Comparison of ENCODE assay signal across 31 mouse cellular contexts in genomic region chr17:29206052-29206451, GRCm38 (mm10). TPM values are rescaled to one million over a fixed set of nuclear protein-coding genes. Genes with fewer than 3 reads are reported as not detected.
DNase-seq lines count a peak whose midpoint lies in the region; ATAC-seq and TF ChIP-seq lines count a peak whose summit lies in the region.
"Had no signal": no experiment of that assay in that cellular context is flagged by ENCODE, and none has a peak within 500 bp of the region (broad histone marks: within the 10 kb centered on the region; RNA-seq: fewer than 3 reads in every experiment).

No protein-coding gene starts in this region.

- no peaks in the 10 kb centered on the region for H3K9me3 ChIP-seq in heart, embryonic 14.5 days (ENCODE audit: control insufficient read depth, low read length)
- no peaks in the 10 kb centered on the region for H3K9me3 ChIP-seq in heart, embryonic 15.5 days (replicated peaks)
- no peaks in the 10 kb centered on the region for H3K9me3 ChIP-seq in midbrain, embryonic 13.5 days
- H3K9me3 ChIP-seq: embryonic facial prominence, embryonic 10.5 days; embryonic facial prominence, embryonic 15.5 days; forebrain, embryonic 12.5 days; hindbrain, embryonic 15.5 days; limb, embryonic 12.5 days; liver, embryonic 15.5 days; neural tube, embryonic 12.5 days had no signal

- peak overlapping the region; percentile 45 to 57; a peak in 3 of 4 replicates for H3K27ac ChIP-seq in heart, embryonic 14.5 days (replicated peaks in 1 of 2; ENCODE audit: control insufficient read depth in 1 of 2, insufficient read depth in 1 of 2, low read depth in 2 of 2, low read length in 2 of 2)
- H3K27ac ChIP-seq in heart, embryonic 15.5 days, result peak overlapping the region; percentile 51
- H3K27ac ChIP-seq in olfactory bulb, adult 2 months (ENCODE audit: insufficient read depth, low read depth, low read length), result peak overlapping the region; percentile 86
- H3K27ac ChIP-seq in midbrain, embryonic 13.5 days, result no peak overlapping the region
- H3K27ac ChIP-seq: embryonic facial prominence, embryonic 10.5 days; embryonic facial prominence, embryonic 15.5 days; forebrain, embryonic 12.5 days; hindbrain, embryonic 15.5 days; limb, embryonic 12.5 days; liver, embryonic 15.5 days; neural tube, embryonic 12.5 days had no signal

- no peak overlapping the region for H3K4me3 ChIP-seq in heart, embryonic 14.5 days (ENCODE audit: control insufficient read depth in 1 of 2, insufficient read depth in 1 of 2, low read depth in 1 of 2, low read length in 2 of 2)
- no peak overlapping the region for H3K4me3 ChIP-seq in heart, embryonic 15.5 days
- H3K4me3 ChIP-seq in olfactory bulb, adult 2 months (ENCODE audit: insufficient read depth, low read depth, low read length), result no peak overlapping the region
- H3K4me3 ChIP-seq in midbrain, embryonic 13.5 days (replicated peaks), result no peak overlapping the region
- H3K4me3 ChIP-seq: embryonic facial prominence, embryonic 10.5 days; embryonic facial prominence, embryonic 15.5 days; forebrain, embryonic 12.5 days; hindbrain, embryonic 15.5 days; limb, embryonic 12.5 days; liver, embryonic 15.5 days; myocyte; neural tube, embryonic 12.5 days had no signal

- intact Hi-C loops in heart, postnatal 14 days (cut with DNase I), result no loop called here

- TF ChIP-seq CTCF in olfactory bulb, adult 2 months (IDR thresholded peaks at IDR 0.05; ENCODE audit: insufficient read depth, low read depth, low read length), result no peak

- H3K9ac ChIP-seq in heart, embryonic 14.5 days (ENCODE audit: low read length), result no peak overlapping the region
- no peak overlapping the region for H3K9ac ChIP-seq in heart, embryonic 15.5 days
- H3K9ac ChIP-seq in midbrain, embryonic 13.5 days (replicated peaks), result no peak overlapping the region
- H3K9ac ChIP-seq: embryonic facial prominence, embryonic 15.5 days; forebrain, embryonic 12.5 days; forebrain, postnatal 0 days; hindbrain, embryonic 15.5 days; limb, embryonic 12.5 days; liver, embryonic 15.5 days; lung, embryonic 14.5 days; neural tube, embryonic 12.5 days had no signal

- no peak for TF ChIP-seq POLR2A in olfactory bulb, adult 2 months (IDR thresholded peaks at IDR 0.05; ENCODE audit: insufficient read depth, low read depth, low read length)

- H3K4me2 ChIP-seq in heart, embryonic 14.5 days (ENCODE audit: low read length), result peak overlapping the region; percentile 25
- 0 out of 2 replicates have a peak overlapping the region, but pooled peaks have one; percentile 15 for H3K4me2 ChIP-seq in heart, embryonic 15.5 days
- H3K4me2 ChIP-seq in midbrain, embryonic 13.5 days (replicated peaks), result no peak overlapping the region
- H3K4me2 ChIP-seq: embryonic facial prominence, embryonic 15.5 days; forebrain, embryonic 12.5 days; hindbrain, embryonic 15.5 days; limb, embryonic 12.5 days; liver, embryonic 15.5 days; lung, embryonic 14.5 days; midbrain, embryonic 11.5 days; neural tube, embryonic 12.5 days had no signal

- peak; percentile 37; the same call in 1 of the 2 replicates for ATAC-seq in heart, embryonic 14.5 days (ENCODE audit: insufficient number of reproducible peaks, insufficient read depth, low FRiP score, low read depth)
- peak; percentile 64; the same call in 1 of the 2 replicates for ATAC-seq in heart, embryonic 15.5 days (replicated peaks; ENCODE audit: insufficient number of reproducible peaks, insufficient read depth, low FRiP score, low read depth)
- no peak for ATAC-seq in midbrain, embryonic 13.5 days
- ATAC-seq: activated CD4-positive, CD25-positive, alpha-beta regulatory T cell, adult 4 months; CD4-positive, CD25-positive, alpha-beta regulatory T cell, adult 4 months; forebrain, postnatal 0 days; inflammation-experienced regulatory T-cells, adult 6 months had no signal

- peak; percentile 3 for DNase-seq in heart, adult 8-10 months (ENCODE audit: low spot score)
- DNase-seq in heart, postnatal 14 days, result no peak
- no peak for DNase-seq in heart, adult 11 months
- DNase-seq in thymus, postnatal 36 days, result no peak
- DNase-seq: adrenal gland, adult 2 months; adrenal gland, postnatal 36 days; cerebellum, adult 2 months; cerebellum, postnatal 25 days; forebrain, postnatal 0 days; gastrocnemius, postnatal 10 days; kidney, adult 11 months; kidney, postnatal 14 days; lung, embryonic 14.5 days; lung, postnatal 14 days had no signal

- peaks cover 11 to 12% of the 10 kb centered on the region in 2 experiments for H3K4me1 ChIP-seq in heart, embryonic 14.5 days (ENCODE audit: control insufficient read depth in 2 of 2, insufficient read depth in 2 of 2, low read length in 2 of 2)
- H3K4me1 ChIP-seq in heart, embryonic 15.5 days (replicated peaks), result peaks cover 12% of the 10 kb centered on the region
- peaks cover 44% of the 10 kb centered on the region for H3K4me1 ChIP-seq in olfactory bulb, adult 2 months (ENCODE audit: control insufficient read depth, insufficient read depth, low read length)
- H3K4me1 ChIP-seq in midbrain, embryonic 13.5 days (replicated peaks), result 0 out of 2 replicates have a peak, but pooled peaks cover 1% of the 10 kb centered on the region
- H3K4me1 ChIP-seq: embryonic facial prominence, embryonic 15.5 days; hindbrain, embryonic 15.5 days; limb, embryonic 12.5 days; liver, embryonic 15.5 days; neural tube, embryonic 12.5 days had no signal

- 35% methylated on average over 7 of the region's 7 CpGs for WGBS in heart, embryonic 14.5 days
- WGBS in heart, embryonic 15.5 days, result 37% methylated on average over 7 of the region's 7 CpGs
- WGBS in olfactory bulb, adult 2 months, result 43% methylated on average over 7 of the region's 7 CpGs
- 85% methylated on average over 7 of the region's 7 CpGs for WGBS in midbrain, embryonic 13.5 days

- no peaks in the 10 kb centered on the region for H3K36me3 ChIP-seq in heart, embryonic 14.5 days (ENCODE audit: control insufficient read depth, insufficient read depth, low read length)
- no peaks in the 10 kb centered on the region for H3K36me3 ChIP-seq in heart, embryonic 15.5 days
- H3K36me3 ChIP-seq in midbrain, embryonic 13.5 days, result no peaks in the 10 kb centered on the region
- H3K36me3 ChIP-seq: embryonic facial prominence, embryonic 10.5 days; embryonic facial prominence, embryonic 15.5 days; forebrain, embryonic 12.5 days; hindbrain, embryonic 15.5 days; limb, embryonic 12.5 days; liver, embryonic 15.5 days; neural tube, embryonic 12.5 days had no signal

- no peaks in the 10 kb centered on the region for H3K27me3 ChIP-seq in heart, embryonic 14.5 days (ENCODE audit: control insufficient read depth, insufficient read depth, low read length)
- no peaks in the 10 kb centered on the region for H3K27me3 ChIP-seq in heart, embryonic 15.5 days
- H3K27me3 ChIP-seq in midbrain, embryonic 13.5 days, result no peaks in the 10 kb centered on the region
- H3K27me3 ChIP-seq: hindbrain, embryonic 15.5 days; neural tube, embryonic 12.5 days had no signal

RNA-seq across cellular contexts. Expression of gene Cpne5, which starts 31.9 kb away (rescaled TPM):
- 1 to 10 TPM; 3.2 to 9.5 (median 4.4) TPM for total RNA-seq in heart, adult 8-10 months (2022)
- 1 to 10 TPM; 2.3 to 3.9 TPM for total RNA-seq in heart, postnatal 14 days (2021)
- 21.4 and 28.8 TPM in 2 replicates for polyA plus RNA-seq in heart, embryonic 14.5 days (2014; fragmentation: Nextera tagmentation; extraction: Ambion mirVana)
- 14.9 and 17.9 TPM in 2 replicates for polyA plus RNA-seq in heart, embryonic 15.5 days (2015; fragmentation: Nextera tagmentation; extraction: Ambion mirVana)
- not detected in 2 replicates for polyA plus RNA-seq in olfactory bulb, adult 2 months (2012; ENCODE audit: insufficient read depth, insufficient read length, low replicate concordance, missing spikeins)
- 20.5 and 22.0 TPM in 2 replicates for polyA plus RNA-seq in midbrain, embryonic 13.5 days (2015; fragmentation: Nextera tagmentation; extraction: Ambion mirVana)
- total RNA-seq: liver, adult 2 months had no signal
- polyA plus RNA-seq: liver, adult 2 months had no signal

RNA-seq across cellular contexts. Expression of gene Ppil1, which starts 57.9 kb away (rescaled TPM):
- total RNA-seq in heart, adult 8-10 months (2022), result 10 to 100 TPM; 36.5 to 43.8 (median 37.3) TPM
- 10 to 100 TPM; 28.8 to 33.5 TPM for total RNA-seq in heart, postnatal 14 days (2021)
- polyA plus RNA-seq in heart, embryonic 14.5 days (2014; fragmentation: Nextera tagmentation; extraction: Ambion mirVana), result 98.2 and 106 TPM in 2 replicates
- polyA plus RNA-seq in heart, embryonic 15.5 days (2015; fragmentation: Nextera tagmentation; extraction: Ambion mirVana), result 86.8 and 107 TPM in 2 replicates
- not detected in 2 replicates for polyA plus RNA-seq in olfactory bulb, adult 2 months (2012; ENCODE audit: insufficient read depth, insufficient read length, low replicate concordance, missing spikeins)
- 120 and 128 TPM in 2 replicates for polyA plus RNA-seq in midbrain, embryonic 13.5 days (2015; fragmentation: Nextera tagmentation; extraction: Ambion mirVana)
